Mouse (Mus musculus): Measurements from ENCODE around the gene Ap3m1. TPM values are rescaled to one million over a fixed set of nuclear protein-coding genes. Genes with fewer than 3 reads are reported as not detected.
A peak's percentile ranks its signal among the peaks of the same experiment; 100 is the strongest.

The Ap3m1 gene
- polyA plus RNA-seq, 1 experiment from 2014 or later = 87.6 TPM

- Histone ChIP-seq H3K4me3 (ENCODE audit: low read depth, low read length) (no peak overlapping the region), H3K27ac (replicated peaks; ENCODE audit: low read depth, low read length) (no peak overlapping the region), H3K27me3 (ENCODE audit: control insufficient read depth, insufficient read depth, low read length) (no peaks in the 10 kb centered on the region), H3K9ac (ENCODE audit: low read length) (no peak overlapping the region), H3K4me1 (ENCODE audit: control insufficient read depth, insufficient read depth, low read length) (no peaks in the 10 kb centered on the region), H3K4me2 (ENCODE audit: low read depth, severe bottlenecking) (no peak overlapping the region), H3K9me3 (ENCODE audit: control insufficient read depth, low read length) (no peaks in the 10 kb centered on the region), H3K36me3 (ENCODE audit: control insufficient read depth, insufficient read depth, low read length) (peaks cover 4% of the 10 kb centered on the region; the same call in 1 of the 2 replicates)
- no peak for ATAC-seq (ENCODE audit: insufficient number of reproducible peaks, low FRiP score, low TSS enrichment, low read depth)
- 63% methylated on average over 3 of the region's 3 CpGs for WGBS
- no peak for DNase-seq (ENCODE audit: low spot score)
These were observed 57.8 kb downstream of the Ap3m1 start for GRCm38 (mm10) chr14:20994475-20994874.

GRCm38 (mm10) chr14:20993067-20993691 lies 59.1 kb downstream of the Ap3m1 start:
- no peaks in the 10 kb centered on the region for H3K9me3 ChIP-seq (ENCODE audit: control insufficient read depth, low read length)
- no peak overlapping the region for H3K4me2 ChIP-seq (ENCODE audit: low read depth, severe bottlenecking)
- ATAC-seq (ENCODE audit: insufficient number of reproducible peaks, low FRiP score, low TSS enrichment, low read depth) (no peak), DNase-seq (ENCODE audit: low spot score) (peak; percentile 52)
- WGBS = 57% methylated on average over 3 of the region's 3 CpGs
- no peaks in the 10 kb centered on the region for H3K27me3 ChIP-seq (ENCODE audit: control insufficient read depth, insufficient read depth, low read length)
- H3K9ac ChIP-seq (ENCODE audit: low read length) = no peak overlapping the region
- no peak overlapping the region for H3K4me3 ChIP-seq (ENCODE audit: low read depth, low read length)
- H3K36me3 ChIP-seq (ENCODE audit: control insufficient read depth, insufficient read depth, low read length) = peaks cover 4% of the 10 kb centered on the region; the same call in 1 of the 2 replicates
- no peaks in the 10 kb centered on the region for H3K4me1 ChIP-seq (ENCODE audit: control insufficient read depth, insufficient read depth, low read length)
- H3K27ac ChIP-seq (replicated peaks; ENCODE audit: low read depth, low read length) = 0 out of 2 replicates have a peak overlapping the region, but pooled peaks have one; percentile 14

- no peak overlapping the region for H3K27ac ChIP-seq (replicated peaks; ENCODE audit: low read depth, low read length)
- H3K27me3 ChIP-seq (ENCODE audit: control insufficient read depth, insufficient read depth, low read length) = no peaks in the 10 kb centered on the region
- ATAC-seq (ENCODE audit: insufficient number of reproducible peaks, low FRiP score, low TSS enrichment, low read depth) (no peak), DNase-seq (ENCODE audit: low spot score) (no peak)
- peaks cover 4% of the 10 kb centered on the region; the same call in 1 of the 2 replicates for H3K36me3 ChIP-seq (ENCODE audit: control insufficient read depth, insufficient read depth, low read length)
- H3K4me2 ChIP-seq (ENCODE audit: low read depth, severe bottlenecking) = no peak overlapping the region
- no peaks in the 10 kb centered on the region for H3K9me3 ChIP-seq (ENCODE audit: control insufficient read depth, low read length)
- no peak overlapping the region for H3K4me3 ChIP-seq (ENCODE audit: low read depth, low read length)
- WGBS = 91% methylated on average over 1 of the region's 1 CpGs
- no peaks in the 10 kb centered on the region for H3K4me1 ChIP-seq (ENCODE audit: control insufficient read depth, insufficient read depth, low read length)
- no peak overlapping the region for H3K9ac ChIP-seq (ENCODE audit: low read length)
These were observed 60.8 kb downstream of the Ap3m1 start for GRCm38 (mm10) chr14:20991492-20991891.

- H3K27me3 ChIP-seq (ENCODE audit: control insufficient read depth, insufficient read depth, low read length) = no peaks in the 10 kb centered on the region
- 38% methylated on average over 3 of the region's 3 CpGs for WGBS
These were observed 66.8 kb downstream of the Ap3m1 start for GRCm38 (mm10) chr14:20985482-20985881.

GRCm38 (mm10) chr14:20983832-20984231 lies 68.5 kb downstream of the Ap3m1 start:
- 53% methylated on average over 2 of the region's 2 CpGs for whole genome bisulfite sequencing

More at GRCm38 (mm10) chr14:20985482-20985881, 66.8 kb downstream of the Ap3m1 start:
- ATAC-seq (ENCODE audit: insufficient number of reproducible peaks, low FRiP score, low TSS enrichment, low read depth) (no peak), DNase-seq (ENCODE audit: low spot score) (no peak)
- no peak overlapping the region for H3K27ac ChIP-seq (replicated peaks; ENCODE audit: low read depth, low read length)
- no peaks in the 10 kb centered on the region for H3K4me1 ChIP-seq (ENCODE audit: control insufficient read depth, insufficient read depth, low read length)
- H3K4me2 ChIP-seq (ENCODE audit: low read depth, severe bottlenecking) = no peak overlapping the region
- H3K9me3 ChIP-seq (ENCODE audit: control insufficient read depth, low read length) = no peaks in the 10 kb centered on the region
- no peaks in the 10 kb centered on the region; the same call in 1 of the 2 replicates for H3K36me3 ChIP-seq (ENCODE audit: control insufficient read depth, insufficient read depth, low read length)
- H3K4me3 ChIP-seq (ENCODE audit: low read depth, low read length) = no peak overlapping the region
- no peak overlapping the region for H3K9ac ChIP-seq (ENCODE audit: low read length)

More at GRCm38 (mm10) chr14:20983832-20984231, 68.5 kb downstream of the Ap3m1 start:
- Histone ChIP-seq H3K9me3 (ENCODE audit: control insufficient read depth, low read length) (no peaks in the 10 kb centered on the region), H3K4me2 (ENCODE audit: low read depth, severe bottlenecking) (no peak overlapping the region), H3K36me3 (ENCODE audit: control insufficient read depth, insufficient read depth, low read length) (no peaks in the 10 kb centered on the region), H3K9ac (ENCODE audit: low read length) (no peak overlapping the region), H3K27me3 (ENCODE audit: control insufficient read depth, insufficient read depth, low read length) (no peaks in the 10 kb centered on the region), H3K27ac (replicated peaks; ENCODE audit: low read depth, low read length) (no peak overlapping the region), H3K4me1 (ENCODE audit: control insufficient read depth, insufficient read depth, low read length) (no peaks in the 10 kb centered on the region), H3K4me3 (ENCODE audit: low read depth, low read length) (no peak overlapping the region)
- DNase-seq (ENCODE audit: low spot score) = no peak
- no peak for ATAC-seq (ENCODE audit: insufficient number of reproducible peaks, low FRiP score, low TSS enrichment, low read depth)

Other genes with a start within 250 kb of the Ap3m1 start
- gene Plau, start 215.8 kb downstream of the Ap3m1 start, polyA plus RNA-seq (2014; fragmentation: Nextera tagmentation; extraction: Ambion mirVana) = 0.69 and 1.0 TPM in 2 replicates
- 45.6 and 50.4 TPM in 2 replicates for gene Vcl, start 123.1 kb downstream of the Ap3m1 start, polyA plus RNA-seq (2014; fragmentation: Nextera tagmentation; extraction: Ambion mirVana)
- gene Adk, start 66 bp upstream of the Ap3m1 start, polyA plus RNA-seq (2014; fragmentation: Nextera tagmentation; extraction: Ambion mirVana) = 146 and 149 TPM in 2 replicates